Mouse (Mus musculus): ENCODE data around the gene Jtb.

Gene Jtb

GRCm38 (mm10) chr3:90231507-90232333 is at the start of gene Jtb:
Jtb (plus strand) TSS chr3:90231597.
- DNase-seq (ENCODE audit: low read depth, low spot score) = peak; percentile 95

- DNase-seq (ENCODE audit: low read depth, low spot score) = no peak
Observed at GRCm38 (mm10) chr3:90183581-90183980, 47.8 kb upstream of the Jtb start.

GRCm38 (mm10) chr3:90190859-90191510 is 40.4 kb upstream of the Jtb start:
- peak; percentile 40 for DNase-seq (ENCODE audit: low read depth, low spot score)

GRCm38 (mm10) chr3:90194759-90195158 is 36.6 kb upstream of the Jtb start:
- no peak for DNase-seq (ENCODE audit: low read depth, low spot score)

GRCm38 (mm10) chr3:90195644-90196043 is 35.8 kb upstream of the Jtb start:
- DNase-seq (ENCODE audit: low read depth, low spot score) = no peak

- DNase-seq (ENCODE audit: low read depth, low spot score) = no peak
Observed at GRCm38 (mm10) chr3:90197548-90197947, 33.8 kb upstream of the Jtb start.

- no peak for DNase-seq (ENCODE audit: low read depth, low spot score)
Observed at GRCm38 (mm10) chr3:90202884-90203283, 28.5 kb upstream of the Jtb start.

- DNase-seq (ENCODE audit: low read depth, low spot score) = no peak
Observed at GRCm38 (mm10) chr3:90203619-90204018, 27.8 kb upstream of the Jtb start.

GRCm38 (mm10) chr3:90204582-90204981 is 26.8 kb upstream of the Jtb start:
- DNase-seq (ENCODE audit: low read depth, low spot score) = no peak

GRCm38 (mm10) chr3:90208662-90209061 is 22.7 kb upstream of the Jtb start:
- peak; percentile 48 for DNase-seq (ENCODE audit: low read depth, low spot score)

- DNase-seq (ENCODE audit: low read depth, low spot score) = peak; percentile 48
Observed at GRCm38 (mm10) chr3:90209908-90210566, 21.4 kb upstream of the Jtb start.

- peak; percentile 40 for DNase-seq (ENCODE audit: low read depth, low spot score)
Observed at GRCm38 (mm10) chr3:90211475-90212398, 19.7 kb upstream of the Jtb start.

- DNase-seq (ENCODE audit: low read depth, low spot score) = no peak
Observed at GRCm38 (mm10) chr3:90212723-90213122, 18.7 kb upstream of the Jtb start.

GRCm38 (mm10) chr3:90213377-90213866 is 18.0 kb upstream of the Jtb start, which contains the start of the genes Rps27 and Rab13:
Rps27 (minus strand) TSS chr3:90213651.
Rab13 (plus strand) TSS chr3:90213695.
- peak; percentile 97 for DNase-seq (ENCODE audit: low read depth, low spot score)

GRCm38 (mm10) chr3:90213956-90214684 is 17.3 kb upstream of the Jtb start:
- DNase-seq (ENCODE audit: low read depth, low spot score) = peak; percentile 42

- DNase-seq (ENCODE audit: low read depth, low spot score) = no peak
Observed at GRCm38 (mm10) chr3:90215825-90216380, 15.5 kb upstream of the Jtb start.

GRCm38 (mm10) chr3:90220088-90220487 is 11.3 kb upstream of the Jtb start:
- peak; percentile 77 for DNase-seq (ENCODE audit: low read depth, low spot score)

GRCm38 (mm10) chr3:90220531-90220951 is 10.9 kb upstream of the Jtb start:
- peak; percentile 71 for DNase-seq (ENCODE audit: low read depth, low spot score)

GRCm38 (mm10) chr3:90221123-90221522 is 10.3 kb upstream of the Jtb start:
- no peak for DNase-seq (ENCODE audit: low read depth, low spot score)

GRCm38 (mm10) chr3:90222455-90222854 is 8.9 kb upstream of the Jtb start:
- no peak for DNase-seq (ENCODE audit: low read depth, low spot score)

All from R1 (cell line).